Mouse (Mus musculus): ENCODE results near the gene Kcp.

DNA sequence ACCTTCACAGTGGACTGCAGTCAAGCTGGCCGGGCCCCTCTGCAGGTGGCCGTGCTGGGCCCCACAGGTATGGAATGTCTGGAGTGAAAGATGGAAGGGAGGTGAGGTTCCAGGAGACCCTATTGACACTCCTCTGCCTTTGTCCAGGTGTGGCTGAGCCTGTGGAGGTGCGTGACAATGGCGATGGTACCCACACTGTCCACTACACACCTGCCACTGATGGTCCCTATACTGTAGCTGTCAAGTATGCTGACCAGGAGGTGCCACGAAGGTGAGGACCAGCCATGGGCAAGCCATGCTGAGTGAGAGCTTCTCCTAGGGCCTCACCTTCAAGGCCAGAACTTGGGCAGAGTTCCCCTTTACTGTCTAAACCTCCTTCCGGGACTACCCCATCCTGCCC lies 57.1 kb downstream of the Kcp start:
- TF ChIP-seq CTCF (IDR thresholded peaks at IDR 0.05; ENCODE audit: control insufficient read depth, insufficient read depth, insufficient read length): no peak
- TF ChIP-seq USF1 (IDR thresholded peaks at IDR 0.05; ENCODE audit: low read depth): no peak
- no peak for TF ChIP-seq MYOG (IDR thresholded peaks at IDR 0.05; ENCODE audit: control insufficient read depth, extremely low read depth, insufficient read length)
- no peak for TF ChIP-seq FOSL1 (IDR thresholded peaks at IDR 0.05; ENCODE audit: insufficient read depth, low read length, poor library complexity, severe bottlenecking)
- TF ChIP-seq MAX (IDR thresholded peaks at IDR 0.05): no peak
- no peak for TF ChIP-seq CEBPB (IDR thresholded peaks at IDR 0.05; ENCODE audit: low read depth)

Data from C2C12 (cell line).